Mouse (Mus musculus) layer of hippocampus, postnatal 25 days (tissue): ENCODE data around the gene Wdr63. TPM values are rescaled to one million over a fixed set of nuclear protein-coding genes. Genes with fewer than 3 reads are reported as not detected.

Source experiments
- DNase-seq, 2 experiments: peaks; one replicate each; pipeline ENCODE4 v3.0.0; 2022; ENCODE audit warnings: mixed read lengths in 2 of 2, low spot score in 1 of 2; ENCODE audit errors: extremely low spot score in 1 of 2
- total RNA-seq, 2 experiments: library from RNA; stranded (reverse); gene quantifications; 2 replicates each; pipeline ENCODE4 v1.2.3; 2021

The Wdr63 gene
- total RNA-seq = under 1 TPM; 0.54 TPM

- DNase-seq = peak; percentile 11 to 33
Observed at GRCm38 (mm10) chr3:146107921-146108571, at the start of gene Wdr63. Gene Wdr63, minus strand, starts transcription at chr3:146108130.

- DNase-seq = no peak
Observed at GRCm38 (mm10) chr3:146156811-146157210, 48.9 kb upstream of the Wdr63 start.

- DNase-seq = no peak
Observed at GRCm38 (mm10) chr3:146155628-146156576, 48.0 kb upstream of the Wdr63 start.

- no peak for DNase-seq
Observed at GRCm38 (mm10) chr3:146153862-146154611, 46.1 kb upstream of the Wdr63 start.

GRCm38 (mm10) chr3:146152913-146153312 lies 45.0 kb upstream of the Wdr63 start:
- no peak for DNase-seq

- no peak for DNase-seq
Observed at GRCm38 (mm10) chr3:146152348-146152747, 44.4 kb upstream of the Wdr63 start.

- DNase-seq = no peak
Observed at GRCm38 (mm10) chr3:146151755-146152154, 43.8 kb upstream of the Wdr63 start.

GRCm38 (mm10) chr3:146151328-146151727 lies 43.4 kb upstream of the Wdr63 start:
- DNase-seq = no peak

- DNase-seq = no peak
Observed at GRCm38 (mm10) chr3:146150560-146150959, 42.6 kb upstream of the Wdr63 start.

- no peak for DNase-seq
Observed at GRCm38 (mm10) chr3:146150058-146150400, 42.1 kb upstream of the Wdr63 start.

- DNase-seq = no peak
Observed at GRCm38 (mm10) chr3:146149156-146150057, 41.5 kb upstream of the Wdr63 start, which contains the start of gene Mcoln2. Gene Mcoln2, plus strand, starts transcription at chr3:146149833.

- no peak for DNase-seq
Observed at GRCm38 (mm10) chr3:146146131-146146530, 38.2 kb upstream of the Wdr63 start.

- no peak for DNase-seq
Observed at GRCm38 (mm10) chr3:146145501-146145900, 37.6 kb upstream of the Wdr63 start.

- DNase-seq = no peak
Observed at GRCm38 (mm10) chr3:146142523-146142922, 34.6 kb upstream of the Wdr63 start.

GRCm38 (mm10) chr3:146140276-146140675 lies 32.3 kb upstream of the Wdr63 start:
- DNase-seq = no peak

GRCm38 (mm10) chr3:146136422-146136821 lies 28.5 kb upstream of the Wdr63 start:
- no peak for DNase-seq

- DNase-seq = no peak
Observed at GRCm38 (mm10) chr3:146135417-146135816, 27.5 kb upstream of the Wdr63 start.

GRCm38 (mm10) chr3:146134834-146135233 lies 26.9 kb upstream of the Wdr63 start:
- no peak for DNase-seq

- DNase-seq = no peak
Observed at GRCm38 (mm10) chr3:146127205-146127604, 19.3 kb upstream of the Wdr63 start.

GRCm38 (mm10) chr3:146123464-146123825 lies 15.5 kb upstream of the Wdr63 start:
- DNase-seq = no peak
